Mouse (Mus musculus): ENCODE data around the gene Polr3a.

GRCm38 (mm10) chr14:24507452-24508069 lies 20.7 kb upstream of the Polr3a start:
- TF ChIP-seq POLR2A (IDR thresholded peaks at IDR 0.05; ENCODE audit: low read depth, low read length): no peak
- no peak for TF ChIP-seq CTCF (conservative IDR thresholded peaks at IDR 0.05; ENCODE audit: insufficient read depth, insufficient read length, low read depth, low read length)
